Mouse (Mus musculus): Measurements from ENCODE around the gene Ankrd50.

DNA sequence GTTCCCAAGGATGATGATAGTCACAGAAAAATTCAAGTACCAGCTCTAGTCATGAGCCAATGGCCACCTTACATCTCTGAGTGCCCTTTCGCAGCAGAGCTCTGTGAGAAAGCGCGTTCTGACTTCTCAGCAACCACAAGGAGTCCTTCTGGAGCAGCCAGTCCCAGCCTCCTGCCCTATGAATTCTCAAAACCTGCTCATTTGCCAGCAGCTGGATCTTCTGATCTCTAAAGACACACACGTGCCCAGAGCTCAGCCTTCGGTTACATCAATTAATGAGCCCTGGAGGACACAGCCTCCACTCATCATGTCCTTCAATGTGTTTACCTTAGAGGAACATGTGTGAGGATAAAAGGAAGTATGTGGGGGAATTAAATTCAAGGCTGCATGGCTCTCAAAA lies 53.2 kb downstream of the Ankrd50 start:
- TF ChIP-seq CTCF (IDR thresholded peaks at IDR 0.05) (no peak), EP300 (IDR thresholded peaks at IDR 0.05) (no peak)
